Mouse (Mus musculus): ENCODE results near the gene Elof1. TPM values are rescaled to one million over a fixed set of nuclear protein-coding genes. Genes with fewer than 3 reads are reported as not detected.
A peak's percentile ranks its signal among the peaks of the same experiment; 100 is the strongest.

Elof1 gene
- 176 and 180 TPM in 2 replicates for polyA plus RNA-seq (2012; rRNA removed)

- 1% methylated on average over 52 of the region's 52 CpGs for WGBS
- Histone ChIP-seq H3K4me1 (ENCODE audit: control insufficient read depth, insufficient read depth, low read length) (peaks cover 11% of the 10 kb centered on the region), H3K4me3 (replicated peaks; ENCODE audit: extremely low read depth, low read depth, low read length) (peak within 1 kb of the TSS; percentile 84)
- DNase-seq = peak; percentile 89
- TF ChIP-seq CTCF (IDR thresholded peaks at IDR 0.05; ENCODE audit: insufficient read depth, low read length) = no peak
- TF ChIP-seq POLR2A (IDR thresholded peaks at IDR 0.05; ENCODE audit: borderline replicate concordance, extremely low read depth, low read depth, low read length) = peak; percentile 91; the same call in 1 of the 2 replicates
These were observed at the start of gene Elof1 for GRCm38 (mm10) chr9:22116740-22117426. TSS of gene Elof1 (minus strand) at chr9:22117172.

- Histone ChIP-seq H3K4me1 (ENCODE audit: control insufficient read depth, insufficient read depth, low read length) (no peaks in the 10 kb centered on the region), H3K4me3 (replicated peaks; ENCODE audit: extremely low read depth, low read depth, low read length) (no peak overlapping the region)
- 89% methylated on average over 10 of the region's 10 CpGs for WGBS
- DNase-seq = no peak
- TF ChIP-seq CTCF (IDR thresholded peaks at IDR 0.05; ENCODE audit: insufficient read depth, low read length) (no peak), POLR2A (IDR thresholded peaks at IDR 0.05; ENCODE audit: borderline replicate concordance, extremely low read depth, low read depth, low read length) (no peak)
These were observed 49.7 kb upstream of the Elof1 start for GRCm38 (mm10) chr9:22166686-22167085.

GRCm38 (mm10) chr9:22165964-22166363 lies 49.0 kb upstream of the Elof1 start:
- Histone ChIP-seq H3K4me3 (replicated peaks; ENCODE audit: extremely low read depth, low read depth, low read length) (no peak overlapping the region), H3K4me1 (ENCODE audit: control insufficient read depth, insufficient read depth, low read length) (no peaks in the 10 kb centered on the region)
- WGBS = 53% methylated on average over 6 of the region's 6 CpGs
- no peak for DNase-seq
- TF ChIP-seq CTCF (IDR thresholded peaks at IDR 0.05; ENCODE audit: insufficient read depth, low read length) = no peak

- WGBS = 4% methylated on average over 54 of the region's 54 CpGs
- TF ChIP-seq CTCF (IDR thresholded peaks at IDR 0.05; ENCODE audit: insufficient read depth, low read length) (no peak), POLR2A (IDR thresholded peaks at IDR 0.05; ENCODE audit: borderline replicate concordance, extremely low read depth, low read depth, low read length) (no peak; the same call in 1 of the 2 replicates)
- DNase-seq = peak; percentile 30
- no peaks in the 10 kb centered on the region for H3K4me1 ChIP-seq (ENCODE audit: control insufficient read depth, insufficient read depth, low read length)
- peak overlapping the region; percentile 47 for H3K4me3 ChIP-seq (replicated peaks; ENCODE audit: extremely low read depth, low read depth, low read length)
These were observed 48.0 kb upstream of the Elof1 start for GRCm38 (mm10) chr9:22164711-22165668.

GRCm38 (mm10) chr9:22162912-22163311 lies 45.9 kb upstream of the Elof1 start:
- no peak for DNase-seq
- 89% methylated on average over 7 of the region's 7 CpGs for WGBS
- Histone ChIP-seq H3K4me1 (ENCODE audit: control insufficient read depth, insufficient read depth, low read length) (no peaks in the 10 kb centered on the region), H3K4me3 (replicated peaks; ENCODE audit: extremely low read depth, low read depth, low read length) (no peak overlapping the region)
- TF ChIP-seq CTCF (IDR thresholded peaks at IDR 0.05; ENCODE audit: insufficient read depth, low read length) (no peak), POLR2A (IDR thresholded peaks at IDR 0.05; ENCODE audit: borderline replicate concordance, extremely low read depth, low read depth, low read length) (no peak)

- Histone ChIP-seq H3K4me3 (replicated peaks; ENCODE audit: extremely low read depth, low read depth, low read length) (no peak overlapping the region), H3K4me1 (ENCODE audit: control insufficient read depth, insufficient read depth, low read length) (peaks cover 3% of the 10 kb centered on the region; the same call in 1 of the 2 replicates)
- DNase-seq = no peak
- TF ChIP-seq POLR2A (IDR thresholded peaks at IDR 0.05; ENCODE audit: borderline replicate concordance, extremely low read depth, low read depth, low read length) = no peak
- WGBS = 67% methylated on average over 9 of the region's 9 CpGs
These were observed 45.3 kb upstream of the Elof1 start for GRCm38 (mm10) chr9:22162305-22162704.

- TF ChIP-seq POLR2A (IDR thresholded peaks at IDR 0.05; ENCODE audit: borderline replicate concordance, extremely low read depth, low read depth, low read length) (no peak), CTCF (IDR thresholded peaks at IDR 0.05; ENCODE audit: insufficient read depth, low read length) (no peak)
- peaks cover 3% of the 10 kb centered on the region; the same call in 1 of the 2 replicates for H3K4me1 ChIP-seq (ENCODE audit: control insufficient read depth, insufficient read depth, low read length)
- no peak overlapping the region for H3K4me3 ChIP-seq (replicated peaks; ENCODE audit: extremely low read depth, low read depth, low read length)
- DNase-seq = no peak
- 47% methylated on average over 6 of the region's 6 CpGs for WGBS
These were observed 44.3 kb upstream of the Elof1 start for GRCm38 (mm10) chr9:22161299-22161698.

GRCm38 (mm10) chr9:22157516-22158265 lies 40.7 kb upstream of the Elof1 start:
- no peak for DNase-seq
- TF ChIP-seq CTCF (IDR thresholded peaks at IDR 0.05; ENCODE audit: insufficient read depth, low read length) (no peak), POLR2A (IDR thresholded peaks at IDR 0.05; ENCODE audit: borderline replicate concordance, extremely low read depth, low read depth, low read length) (no peak)
- Histone ChIP-seq H3K4me1 (ENCODE audit: control insufficient read depth, insufficient read depth, low read length) (peaks cover 8% of the 10 kb centered on the region), H3K4me3 (replicated peaks; ENCODE audit: extremely low read depth, low read depth, low read length) (peak overlapping the region; percentile 32)
- WGBS = 71% methylated on average over 34 of the region's 34 CpGs

Measured in lung, adult 2 months (tissue).